Mouse (Mus musculus) lung, postnatal 36 days (tissue): ENCODE results near the gene Defa23.
"Not testable (repeated sequence)": the region's sequence is repeated elsewhere in the genome, so short reads cannot be mapped to it uniquely, and the experiment has no call there.

Source experiments
- DNase-seq: peaks from one replicate; pipeline ENCODE4 v3.0.0; 2022; ENCODE audit warnings: mixed read lengths

The Defa23 gene

GRCm38 (mm10) chr8:21054747-21055146, at the start of gene Defa23:
Gene Defa23 (plus strand): TSS chr8:21055047.
- not testable (repeated sequence) for DNase-seq

GRCm38 (mm10) chr8:21006801-21007200, 48.0 kb upstream of the Defa23 start:
- no peak for DNase-seq

- DNase-seq: not testable (repeated sequence)
These were observed 46.3 kb upstream of the Defa23 start for GRCm38 (mm10) chr8:21008578-21008977.

- DNase-seq: not testable (repeated sequence)
These were observed 44.3 kb upstream of the Defa23 start for GRCm38 (mm10) chr8:21010548-21010947.

GRCm38 (mm10) chr8:21025245-21025644, 29.6 kb upstream of the Defa23 start, which contains the start of gene Defa21:
Gene Defa21 (plus strand): TSS chr8:21025545.
- not testable (repeated sequence) for DNase-seq

GRCm38 (mm10) chr8:21064738-21065137, 9.9 kb downstream of the Defa23 start, which contains the start of gene Defa35:
Gene Defa35 (plus strand): TSS chr8:21065038.
- not testable (repeated sequence) for DNase-seq

GRCm38 (mm10) chr8:21084142-21084541, 29.3 kb downstream of the Defa23 start, which contains the start of gene Defa25:
Gene Defa25 (plus strand): TSS chr8:21084442.
- not testable (repeated sequence) for DNase-seq

GRCm38 (mm10) chr8:21093106-21093505, 38.3 kb downstream of the Defa23 start:
- DNase-seq: peak; percentile 3

- not testable (repeated sequence) for DNase-seq
These were observed 41.1 kb downstream of the Defa23 start, which contains the start of gene Gm14851 for GRCm38 (mm10) chr8:21095950-21096349. Gene Gm14851 (minus strand): TSS chr8:21096050.
